Mouse (Mus musculus) CH12.LX (cell line): ENCODE results near the gene Me3.

Experiments
- CTCF ChIP-seq, 2 experiments: IDR thresholded peaks in 1 of 2; conservative IDR thresholded peaks in 1 of 2; 2 replicates each; pipeline ENCODE4 v1.5.1; 2011 to 2012; ENCODE audit warnings: low read depth in 2 of 2, low read length in 2 of 2, improper control_type of control experiment in 1 of 2, inconsistent platforms in 1 of 2, mild to moderate bottlenecking in 1 of 2, moderate library complexity in 1 of 2
- HCFC1 ChIP-seq: IDR thresholded peaks from 2 replicates; pipeline ENCODE4 v1.6.1; 2012; ENCODE audit warnings: low read depth, mild to moderate bottlenecking, inconsistent platforms, low read length, improper control_type of control experiment
- MAZ ChIP-seq: IDR thresholded peaks from 2 replicates; pipeline ENCODE4 v1.6.1; 2012; ENCODE audit warnings: low read depth, mild to moderate bottlenecking, inconsistent platforms, low read length, improper control_type of control experiment, moderate library complexity
- MXI1 ChIP-seq: IDR thresholded peaks from 2 replicates; pipeline ENCODE4 v1.6.1; 2011; ENCODE audit warnings: mild to moderate bottlenecking, low read depth, low read length, improper control_type of control experiment
- NELFE ChIP-seq: IDR thresholded peaks from 2 replicates; pipeline ENCODE4 v1.6.1; 2011; ENCODE audit warnings: low read depth, low read length, improper control_type of control experiment
- POLR2A ChIP-seq: IDR thresholded peaks from 2 replicates; pipeline ENCODE4 v1.6.1; 2011; ENCODE audit warnings: low read depth, mild to moderate bottlenecking, improper control_type of control experiment, low read length
- USF1 ChIP-seq: IDR thresholded peaks from 2 replicates; pipeline ENCODE4 v1.6.1; 2014; ENCODE audit warnings: low read depth, mild to moderate bottlenecking, inconsistent platforms, low read length, improper control_type of control experiment
- ZC3H11A ChIP-seq: IDR thresholded peaks from 2 replicates; pipeline ENCODE4 v1.6.1; 2012; ENCODE audit warnings: low read depth, mild to moderate bottlenecking, inconsistent platforms, low read length, improper control_type of control experiment

- TF ChIP-seq HCFC1 (no peak), USF1 (no peak), POLR2A (no peak), CTCF (conservative IDR thresholded peaks at IDR 0.05 in 1 of 2, IDR thresholded peaks at IDR 0.05 in 1 of 2; ENCODE audit: low read depth in 2 of 2, low read length in 2 of 2) (no peak), ZC3H11A (no peak), MAZ (no peak), NELFE (no peak), MXI1 (no peak)
Observed at GRCm38 (mm10) chr7:89867221-89867620, 235.0 kb downstream of the Me3 start.
